Mouse (Mus musculus): ENCODE results near the gene 1700034J05Rik. TPM values are rescaled to one million over a fixed set of nuclear protein-coding genes. Genes with fewer than 3 reads are reported as not detected.
A peak's percentile ranks its signal among the peaks of the same experiment; 100 is the strongest.

1700034J05Rik gene
- total and polyA plus RNA-seq, 3 experiments: not detected

DNA sequence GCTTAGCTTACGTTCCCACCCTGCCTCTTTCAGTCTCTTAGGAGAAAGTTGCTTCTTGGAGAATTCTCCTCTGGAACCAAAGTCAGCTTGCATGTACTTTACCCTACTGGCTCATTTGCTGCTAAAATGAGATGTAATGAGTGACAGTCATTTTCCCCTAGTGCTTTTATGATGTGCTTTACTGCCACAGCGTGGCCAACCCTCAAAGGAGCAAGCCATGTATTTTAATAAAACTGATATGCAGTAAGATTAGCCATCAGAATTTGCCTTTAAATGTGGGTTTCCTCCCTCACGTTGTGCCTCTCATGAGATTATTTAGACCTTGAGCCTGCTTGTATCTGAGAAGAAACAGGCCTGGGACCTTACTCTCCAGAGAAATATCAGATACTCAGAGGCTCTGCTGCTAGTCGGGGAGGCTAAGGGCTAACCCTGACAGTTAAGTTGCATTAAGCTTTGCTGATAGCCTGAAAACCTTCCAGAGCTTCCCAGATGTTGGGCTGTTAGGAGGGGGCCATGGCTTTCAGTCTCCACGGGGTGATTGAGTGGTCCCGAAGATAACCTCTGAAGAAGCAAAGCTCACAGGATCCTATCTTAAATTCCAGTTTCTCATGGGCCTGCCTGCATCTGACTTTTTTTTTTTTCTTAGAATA, 7.7 kb upstream of the 1700034J05Rik start:
- H3K27me3 ChIP-seq (ENCODE audit: control insufficient read depth, insufficient read depth, low read length): no peaks in the 10 kb centered on the region
- DNase-seq: no peak
- H3K79me2 ChIP-seq (replicated peaks; ENCODE audit: control insufficient read depth, insufficient read depth, low read length): 0 out of 2 replicates have a peak, but pooled peaks cover 2% of the 10 kb centered on the region
- H3K27ac ChIP-seq: no peak overlapping the region; the same call in 1 of the 2 replicates
- H3K36me3 ChIP-seq (ENCODE audit: control insufficient read depth, insufficient read depth, low read length): no peaks in the 10 kb centered on the region; the same call in 1 of the 2 replicates
- H3K4me1 ChIP-seq (ENCODE audit: control insufficient read depth, insufficient read depth, low read length): peaks cover 6% of the 10 kb centered on the region
- H3K9ac ChIP-seq (ENCODE audit: low read depth, low read length): no peak overlapping the region
- 44% methylated on average over 6 of the region's 6 CpGs for WGBS
- TF ChIP-seq POLR2A (IDR thresholded peaks at IDR 0.05; ENCODE audit: insufficient read depth, low read depth, low read length): no peak
- peak; percentile 75 for TF ChIP-seq CTCF (IDR thresholded peaks at IDR 0.05)
- no peak for TF ChIP-seq EP300 (IDR thresholded peaks at IDR 0.05; ENCODE audit: insufficient read depth, low read depth, low read length)
- intact Hi-C loops (cut with DNase I): loop anchor here (1.0 kb wide), 1 partner anchor 129 kb away; no protein-coding TSS in a partner anchor
- H3K4me3 ChIP-seq: no peak overlapping the region

DNA sequence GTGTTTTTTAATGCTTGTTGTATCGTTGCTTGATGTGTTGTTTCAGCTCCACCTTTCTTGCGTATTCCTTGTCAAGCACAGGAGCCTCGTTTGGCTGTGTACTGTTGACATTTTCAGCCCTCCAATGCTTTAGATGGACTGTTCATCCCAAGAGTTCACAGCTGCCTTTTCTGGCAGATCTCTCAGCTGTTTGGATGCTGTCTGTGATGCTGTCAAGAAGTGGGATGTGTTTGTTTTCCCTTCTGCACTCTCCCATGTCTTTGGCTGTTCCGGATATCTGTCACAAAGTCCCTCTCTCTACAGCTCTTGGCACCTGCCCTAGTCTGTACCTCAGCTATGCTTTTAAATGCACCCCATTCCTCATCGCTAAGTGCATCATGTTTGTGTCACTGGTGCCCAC, 6.7 kb upstream of the 1700034J05Rik start:
- 63% methylated on average over 5 of the region's 5 CpGs for WGBS
- peak in 1 of 2 experiments; percentile 30 for DNase-seq
- H3K4me1 ChIP-seq (ENCODE audit: control insufficient read depth, insufficient read depth, low read length): peaks cover 8% of the 10 kb centered on the region

DNA sequence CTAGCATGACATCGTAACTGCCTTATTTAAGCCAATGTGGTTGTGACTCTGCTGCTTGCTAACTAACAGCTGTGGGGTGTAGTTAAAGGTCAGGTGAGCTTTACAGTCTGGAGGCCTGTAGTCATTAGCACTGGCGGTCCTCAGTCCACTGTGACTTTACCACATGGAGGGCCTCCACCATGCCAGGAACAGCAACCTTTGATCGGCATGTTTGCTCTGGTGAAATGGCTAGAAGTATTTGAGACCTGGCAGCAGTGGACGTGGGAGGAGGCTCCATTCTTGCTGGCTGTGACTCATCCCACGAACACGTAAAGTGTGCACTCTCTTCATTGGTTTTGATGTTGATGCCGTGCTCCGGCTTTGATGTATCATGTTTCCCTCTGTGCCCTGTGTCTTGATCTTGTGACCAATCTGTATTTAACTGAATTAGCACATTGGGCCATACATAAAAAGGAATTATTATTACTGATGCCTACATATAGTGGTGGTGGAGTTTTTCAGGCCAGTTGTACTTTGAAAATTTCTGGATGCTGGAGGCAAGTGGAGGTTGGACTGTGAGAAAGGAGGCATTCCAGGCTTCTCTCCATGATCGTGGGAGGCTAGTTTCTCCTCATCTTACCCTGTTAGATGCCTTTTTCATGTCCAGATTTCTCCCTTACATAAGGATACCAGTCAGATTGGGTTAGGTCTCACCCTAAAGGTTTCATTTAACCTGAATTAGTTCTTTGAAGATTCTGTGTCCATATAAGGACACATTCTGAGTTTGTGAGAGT, 5.9 kb upstream of the 1700034J05Rik start:
- no peak overlapping the region for H3K9ac ChIP-seq (ENCODE audit: low read depth, low read length)
- peaks cover 12% of the 10 kb centered on the region for H3K4me1 ChIP-seq (ENCODE audit: control insufficient read depth, insufficient read depth, low read length)
- no peak overlapping the region for H3K4me3 ChIP-seq
- 0 out of 2 replicates have a peak, but pooled peaks cover 2% of the 10 kb centered on the region for H3K79me2 ChIP-seq (replicated peaks; ENCODE audit: control insufficient read depth, insufficient read depth, low read length)
- intact Hi-C loops (cut with DNase I): no loop called here
- no peaks in the 10 kb centered on the region for H3K27me3 ChIP-seq (ENCODE audit: control insufficient read depth, insufficient read depth, low read length)
- H3K27ac ChIP-seq: no peak overlapping the region; the same call in 1 of the 2 replicates
- H3K36me3 ChIP-seq (ENCODE audit: control insufficient read depth, insufficient read depth, low read length): no peaks in the 10 kb centered on the region; the same call in 1 of the 2 replicates
- 71% methylated on average over 9 of the region's 9 CpGs for WGBS
- peak in 1 of 2 experiments; percentile 41 for DNase-seq
- TF ChIP-seq POLR2A (IDR thresholded peaks at IDR 0.05; ENCODE audit: insufficient read depth, low read depth, low read length) (no peak), CTCF (IDR thresholded peaks at IDR 0.05) (no peak)

More for the DNA sequence above, 6.7 kb upstream of the 1700034J05Rik start:
- Histone ChIP-seq H3K36me3 (ENCODE audit: control insufficient read depth, insufficient read depth, low read length) (no peaks in the 10 kb centered on the region; the same call in 1 of the 2 replicates), H3K27me3 (ENCODE audit: control insufficient read depth, insufficient read depth, low read length) (no peaks in the 10 kb centered on the region), H3K4me3 (no peak overlapping the region), H3K9ac (ENCODE audit: low read depth, low read length) (no peak overlapping the region), H3K27ac (0 out of 2 replicates have a peak overlapping the region, but pooled peaks have one; percentile 26), H3K79me2 (replicated peaks; ENCODE audit: control insufficient read depth, insufficient read depth, low read length) (0 out of 2 replicates have a peak, but pooled peaks cover 2% of the 10 kb centered on the region)
- intact Hi-C loops (cut with DNase I): no loop called here
- TF ChIP-seq EP300 (IDR thresholded peaks at IDR 0.05; ENCODE audit: insufficient read depth, low read depth, low read length): no peak
- no peak for TF ChIP-seq POLR2A (IDR thresholded peaks at IDR 0.05; ENCODE audit: insufficient read depth, low read depth, low read length)
- no peak for TF ChIP-seq CTCF (IDR thresholded peaks at IDR 0.05)

DNA sequence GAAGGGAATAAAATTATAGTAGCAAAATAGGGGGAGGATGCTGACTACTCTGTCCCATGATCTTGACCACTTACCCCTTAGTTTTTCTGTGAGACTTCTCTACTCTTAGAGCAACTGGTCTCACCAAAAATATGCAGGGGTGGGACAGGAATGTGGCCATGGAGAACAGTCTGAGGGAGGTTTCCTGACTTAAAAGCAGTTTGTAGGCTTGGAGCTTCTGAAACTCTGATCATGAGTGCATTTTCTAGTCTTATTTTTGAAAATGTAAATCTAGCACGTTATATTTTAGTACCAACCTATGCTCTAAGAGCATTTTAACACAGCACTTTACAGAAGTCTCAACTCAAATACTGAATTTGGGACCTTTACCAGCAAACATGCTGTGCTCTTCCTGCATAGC, 4.5 kb upstream of the 1700034J05Rik start:
- WGBS: 63% methylated on average over 1 of the region's 1 CpGs
- no peak for DNase-seq
- Histone ChIP-seq H3K27ac (no peak overlapping the region), H3K4me1 (ENCODE audit: control insufficient read depth, insufficient read depth, low read length) (peaks cover 12% of the 10 kb centered on the region), H3K27me3 (ENCODE audit: control insufficient read depth, insufficient read depth, low read length) (no peaks in the 10 kb centered on the region), H3K36me3 (ENCODE audit: control insufficient read depth, insufficient read depth, low read length) (no peaks in the 10 kb centered on the region; the same call in 1 of the 2 replicates), H3K79me2 (replicated peaks; ENCODE audit: control insufficient read depth, insufficient read depth, low read length) (peaks cover 2% of the 10 kb centered on the region; the same call in 1 of the 2 replicates), H3K9ac (ENCODE audit: low read depth, low read length) (no peak overlapping the region), H3K4me3 (no peak overlapping the region)
- no peak for TF ChIP-seq CTCF (IDR thresholded peaks at IDR 0.05)
- TF ChIP-seq EP300 (IDR thresholded peaks at IDR 0.05; ENCODE audit: insufficient read depth, low read depth, low read length): no peak
- TF ChIP-seq POLR2A (IDR thresholded peaks at IDR 0.05; ENCODE audit: insufficient read depth, low read depth, low read length): no peak
- intact Hi-C loops (cut with DNase I): no loop called here

DNA sequence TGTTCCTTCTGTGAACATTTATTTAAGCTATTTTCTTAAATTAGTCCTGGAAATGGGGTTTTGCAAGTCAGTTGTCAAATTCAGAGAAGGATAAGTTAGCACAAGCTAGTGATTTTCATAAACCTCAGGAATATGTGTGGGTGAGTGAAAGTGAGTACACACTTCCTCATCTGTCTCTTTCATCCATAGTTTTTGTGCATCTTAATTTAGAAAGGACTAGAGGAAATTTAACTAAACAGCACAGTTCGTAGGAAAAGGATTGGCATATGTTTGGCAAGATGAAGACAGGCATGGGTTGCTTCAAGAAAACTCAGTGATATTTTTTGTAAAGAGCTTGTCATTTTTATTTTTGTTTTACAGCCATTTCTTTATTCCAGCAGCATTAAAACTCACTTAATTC, 2.7 kb upstream of the 1700034J05Rik start:
- DNase-seq: no peak
- H3K79me2 ChIP-seq (replicated peaks; ENCODE audit: control insufficient read depth, insufficient read depth, low read length): peaks cover 6% of the 10 kb centered on the region; the same call in 1 of the 2 replicates
- TF ChIP-seq EP300 (IDR thresholded peaks at IDR 0.05; ENCODE audit: insufficient read depth, low read depth, low read length) (no peak), CTCF (IDR thresholded peaks at IDR 0.05) (no peak), POLR2A (IDR thresholded peaks at IDR 0.05; ENCODE audit: insufficient read depth, low read depth, low read length) (no peak)
- H3K4me1 ChIP-seq (ENCODE audit: control insufficient read depth, insufficient read depth, low read length): peaks cover 12% of the 10 kb centered on the region
- H3K4me3 ChIP-seq: no peak overlapping the region
- no peaks in the 10 kb centered on the region for H3K27me3 ChIP-seq (ENCODE audit: control insufficient read depth, insufficient read depth, low read length)
- no peak overlapping the region for H3K27ac ChIP-seq
- no peak overlapping the region for H3K9ac ChIP-seq (ENCODE audit: low read depth, low read length)
- WGBS: 84% methylated on average over 1 of the region's 1 CpGs
- intact Hi-C loops (cut with DNase I): no loop called here
- H3K36me3 ChIP-seq (ENCODE audit: control insufficient read depth, insufficient read depth, low read length): no peaks in the 10 kb centered on the region; the same call in 1 of the 2 replicates

Measured in heart, adult 2 months (tissue).